Mouse (Mus musculus): Measurements from ENCODE around the gene Frmpd2. TPM values are rescaled to one million over a fixed set of nuclear protein-coding genes. Genes with fewer than 3 reads are reported as not detected.
A peak's percentile ranks its signal among the peaks of the same experiment; 100 is the strongest.
"Not testable (repeated sequence)": the region's sequence is repeated elsewhere in the genome, so short reads cannot be mapped to it uniquely, and the experiment has no call there.

The Frmpd2 gene
- total RNA-seq (2014; rRNA removed) (0.54 and 1.6 TPM in 2 replicates), polyA plus RNA-seq (2015; fragmentation: Nextera tagmentation; extraction: Ambion mirVana) (0.14 and 0.29 TPM in 2 replicates)

GRCm38 (mm10) chr14:33471331-33471730 is at the start of gene Frmpd2:
TSS of gene Frmpd2 (plus strand) at chr14:33471696.
- Histone ChIP-seq H3K4me1 (ENCODE audit: insufficient read depth) (no peaks in the 10 kb centered on the region), H3K4me3 (ENCODE audit: low read depth, low read length) (no peak within 1 kb of the TSS), H3K27ac (ENCODE audit: low read depth, low read length) (no peak within 1 kb of the TSS), H3K9me3 (ENCODE audit: low read length) (no peaks in the 10 kb centered on the region), H3K4me2 (ENCODE audit: low read depth) (no peak within 1 kb of the TSS), H3K27me3 (ENCODE audit: insufficient read depth, low read length) (no peaks in the 10 kb centered on the region), H3K9ac (no peak within 1 kb of the TSS), H3K36me3 (ENCODE audit: insufficient read depth) (no peaks in the 10 kb centered on the region)
- WGBS, result 32% methylated on average over 3 of the region's 3 CpGs
- DNase-seq (no peak), ATAC-seq (no peak)
- TF ChIP-seq CTCF (IDR thresholded peaks at IDR 0.05; ENCODE audit: low read depth), result no peak

DNA sequence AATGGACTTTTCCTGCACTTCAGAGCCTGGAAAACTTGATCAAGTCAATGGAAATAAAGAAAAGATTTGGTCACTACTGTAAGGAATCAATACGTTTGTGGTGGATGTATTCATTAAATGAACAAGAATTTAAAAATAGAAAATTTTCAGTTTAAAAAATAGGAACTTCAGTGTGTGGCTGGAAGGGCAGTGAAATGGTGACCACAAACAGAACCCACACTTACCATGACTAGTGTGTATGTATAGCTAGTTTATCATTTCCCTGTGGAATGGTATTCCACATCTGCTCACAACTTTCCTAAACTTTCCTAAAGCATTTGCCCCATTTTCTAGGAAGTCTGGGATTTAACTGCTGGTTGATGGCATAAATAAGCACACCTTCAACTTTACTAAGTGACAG is 48.5 kb upstream of the Frmpd2 start:
- no peak for DNase-seq
- H3K9ac ChIP-seq, result no peak overlapping the region
- TF ChIP-seq CTCF (IDR thresholded peaks at IDR 0.05; ENCODE audit: low read depth), result no peak
- no peak overlapping the region for H3K4me3 ChIP-seq (ENCODE audit: low read depth, low read length)
- H3K4me2 ChIP-seq (ENCODE audit: low read depth), result no peak overlapping the region
- no peaks in the 10 kb centered on the region for H3K4me1 ChIP-seq (ENCODE audit: insufficient read depth)
- ATAC-seq, result no peak
- 82% methylated on average over 1 of the region's 1 CpGs for whole genome bisulfite sequencing
- no peaks in the 10 kb centered on the region for H3K27me3 ChIP-seq (ENCODE audit: insufficient read depth, low read length)
- H3K27ac ChIP-seq (ENCODE audit: low read depth, low read length), result no peak overlapping the region
- no peaks in the 10 kb centered on the region for H3K9me3 ChIP-seq (ENCODE audit: low read length)
- H3K36me3 ChIP-seq (ENCODE audit: insufficient read depth), result no peaks in the 10 kb centered on the region

- DNase-seq (no peak), ATAC-seq (no peak)
- no peaks in the 10 kb centered on the region for H3K27me3 ChIP-seq (ENCODE audit: insufficient read depth, low read length)
- H3K36me3 ChIP-seq (ENCODE audit: insufficient read depth), result no peaks in the 10 kb centered on the region
- H3K9me3 ChIP-seq (ENCODE audit: low read length), result no peaks in the 10 kb centered on the region
- no peak overlapping the region for H3K4me3 ChIP-seq (ENCODE audit: low read depth, low read length)
- H3K9ac ChIP-seq, result no peak overlapping the region
- no peaks in the 10 kb centered on the region for H3K4me1 ChIP-seq (ENCODE audit: insufficient read depth)
- TF ChIP-seq CTCF (IDR thresholded peaks at IDR 0.05; ENCODE audit: low read depth), result no peak
- no peak overlapping the region for H3K4me2 ChIP-seq (ENCODE audit: low read depth)
- no peak overlapping the region for H3K27ac ChIP-seq (ENCODE audit: low read depth, low read length)
Observed at GRCm38 (mm10) chr14:33424124-33424523, 47.4 kb upstream of the Frmpd2 start.

- H3K4me3 ChIP-seq (ENCODE audit: low read depth, low read length); H3K36me3 ChIP-seq (ENCODE audit: insufficient read depth): not testable (repeated sequence)
Observed at GRCm38 (mm10) chr14:33432485-33432884, 39.0 kb upstream of the Frmpd2 start.

DNA sequence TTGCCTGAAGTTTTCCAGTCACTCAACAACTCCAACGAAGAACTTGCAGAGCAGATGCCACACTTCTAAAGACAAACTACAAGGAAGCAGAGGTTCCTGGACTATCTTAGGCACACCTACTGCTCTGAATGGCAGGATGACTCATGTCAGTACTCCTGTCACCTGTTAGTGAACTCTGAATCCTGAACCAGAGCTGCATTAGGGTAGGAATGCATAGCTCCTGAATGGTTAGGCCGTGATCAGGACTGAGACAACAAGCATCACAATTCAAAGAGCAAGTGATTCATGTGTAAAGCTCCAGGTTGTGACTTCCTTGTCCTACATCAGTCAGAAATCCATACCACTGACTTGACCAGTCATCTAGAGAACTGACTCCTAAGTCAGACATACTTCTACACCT is 27.7 kb upstream of the Frmpd2 start:
- no peak for TF ChIP-seq CTCF (IDR thresholded peaks at IDR 0.05; ENCODE audit: low read depth)
- Histone ChIP-seq H3K4me3 (ENCODE audit: low read depth, low read length) (no peak overlapping the region), H3K36me3 (ENCODE audit: insufficient read depth) (no peaks in the 10 kb centered on the region), H3K27ac (ENCODE audit: low read depth, low read length) (no peak overlapping the region), H3K9me3 (ENCODE audit: low read length) (no peaks in the 10 kb centered on the region), H3K27me3 (ENCODE audit: insufficient read depth, low read length) (no peaks in the 10 kb centered on the region), H3K4me1 (ENCODE audit: insufficient read depth) (peaks cover 12% of the 10 kb centered on the region), H3K4me2 (ENCODE audit: low read depth) (no peak overlapping the region), H3K9ac (no peak overlapping the region)
- 88% methylated on average over 2 of the region's 2 CpGs for WGBS
- no peak for ATAC-seq
- no peak for DNase-seq

More at GRCm38 (mm10) chr14:33432485-33432884, 39.0 kb upstream of the Frmpd2 start:
- not testable (repeated sequence) for H3K27me3 ChIP-seq (ENCODE audit: insufficient read depth, low read length); H3K4me1 ChIP-seq (ENCODE audit: insufficient read depth); H3K4me2 ChIP-seq (ENCODE audit: low read depth); H3K9me3 ChIP-seq (ENCODE audit: low read length); H3K27ac ChIP-seq (ENCODE audit: low read depth, low read length); H3K9ac ChIP-seq; ATAC-seq; DNase-seq
- 93% methylated on average over 4 of the region's 4 CpGs for WGBS

- Histone ChIP-seq H3K4me3 (ENCODE audit: low read depth, low read length) (peak overlapping the region; percentile 98), H3K27me3 (ENCODE audit: insufficient read depth, low read length) (no peaks in the 10 kb centered on the region), H3K27ac (ENCODE audit: low read depth, low read length) (no peak overlapping the region), H3K4me2 (ENCODE audit: low read depth) (peak overlapping the region; percentile 63), H3K9me3 (ENCODE audit: low read length) (no peaks in the 10 kb centered on the region), H3K4me1 (ENCODE audit: insufficient read depth) (peaks cover 12% of the 10 kb centered on the region), H3K9ac (peak overlapping the region; percentile 90), H3K36me3 (ENCODE audit: insufficient read depth) (no peaks in the 10 kb centered on the region)
- no peak for ATAC-seq
- TF ChIP-seq CTCF (IDR thresholded peaks at IDR 0.05; ENCODE audit: low read depth), result no peak
- DNase-seq, result no peak
- 33% methylated on average over 3 of the region's 3 CpGs for WGBS
Observed at GRCm38 (mm10) chr14:33445962-33446361, 25.5 kb upstream of the Frmpd2 start.

DNA sequence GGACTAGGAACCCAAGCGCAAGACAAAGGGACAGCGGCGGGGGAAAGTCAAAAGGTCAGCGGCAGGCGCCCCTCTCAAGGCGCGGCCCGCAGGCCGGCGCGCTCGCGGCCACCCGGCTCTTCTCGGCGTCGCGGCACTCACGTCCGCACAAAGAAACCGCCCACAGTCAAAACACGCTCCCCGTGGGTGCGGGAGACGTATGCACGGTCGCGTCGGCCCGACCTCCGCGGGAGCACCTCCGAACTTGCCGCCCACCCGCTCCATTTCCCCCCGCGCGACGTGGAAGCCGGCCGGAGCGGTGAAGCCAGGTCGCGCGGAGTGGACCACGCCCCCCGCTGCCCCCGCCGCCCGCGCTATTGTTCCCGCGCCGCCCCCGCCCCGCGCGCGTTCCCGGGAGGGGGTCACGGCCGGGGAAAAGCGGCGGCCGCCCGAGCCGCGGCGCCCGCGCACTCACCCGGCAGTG is 24.9 kb upstream of the Frmpd2 start:
- H3K4me2 ChIP-seq (ENCODE audit: low read depth), result peak overlapping the region; percentile 63
- H3K4me1 ChIP-seq (ENCODE audit: insufficient read depth), result peaks cover 12% of the 10 kb centered on the region
- no peaks in the 10 kb centered on the region for H3K36me3 ChIP-seq (ENCODE audit: insufficient read depth)
- DNase-seq (peak; percentile 56), ATAC-seq (peak; percentile 42)
- H3K9ac ChIP-seq, result peak overlapping the region; percentile 90
- H3K4me3 ChIP-seq (ENCODE audit: low read depth, low read length), result peak overlapping the region; percentile 98
- peak overlapping the region; percentile 92 for H3K27ac ChIP-seq (ENCODE audit: low read depth, low read length)
- WGBS, result 3% methylated on average over 64 of the region's 72 CpGs
- no peaks in the 10 kb centered on the region for H3K9me3 ChIP-seq (ENCODE audit: low read length)
- no peak for TF ChIP-seq CTCF (IDR thresholded peaks at IDR 0.05; ENCODE audit: low read depth)
- no peaks in the 10 kb centered on the region for H3K27me3 ChIP-seq (ENCODE audit: insufficient read depth, low read length)
